Mouse (Mus musculus) v-Abl transformed pro-B cells (cell line): Measurements from ENCODE around the gene Golga5.

ENCODE experiments used
- in situ Hi-C, 2 experiments: fragments of 400-800 bp; cut with MboI; formaldehyde crosslinking; loops; one replicate each; pipeline ENCODE4 v1.15.1; 2025; ENCODE audit not compliant: unreplicated experiment in 2 of 2

Gene Golga5

DNA sequence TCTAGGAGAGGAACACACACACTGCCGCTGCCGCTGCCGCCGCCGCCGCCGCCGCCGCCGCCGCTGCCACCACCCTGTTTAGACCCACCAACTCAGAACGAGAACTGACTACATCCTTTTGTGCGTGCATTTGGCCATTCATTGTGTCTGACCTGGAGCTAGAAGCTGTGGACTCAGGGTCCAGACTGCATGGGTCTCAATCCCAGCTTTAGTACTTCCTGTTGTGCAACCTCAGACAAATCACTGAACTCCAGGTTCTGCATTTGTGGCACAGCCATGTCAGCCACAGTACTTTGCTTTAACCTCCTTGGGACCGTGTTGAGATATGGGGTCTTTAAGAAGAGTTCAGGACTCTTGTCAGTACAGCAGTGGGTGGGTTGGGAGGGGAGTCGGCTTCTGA, 26.3 kb upstream of the Golga5 start:
- in situ Hi-C loops: loop anchor here in 1 of 2 experiments (25.0 kb wide), 1 partner anchor 895 kb away; no protein-coding TSS in a partner anchor

DNA sequence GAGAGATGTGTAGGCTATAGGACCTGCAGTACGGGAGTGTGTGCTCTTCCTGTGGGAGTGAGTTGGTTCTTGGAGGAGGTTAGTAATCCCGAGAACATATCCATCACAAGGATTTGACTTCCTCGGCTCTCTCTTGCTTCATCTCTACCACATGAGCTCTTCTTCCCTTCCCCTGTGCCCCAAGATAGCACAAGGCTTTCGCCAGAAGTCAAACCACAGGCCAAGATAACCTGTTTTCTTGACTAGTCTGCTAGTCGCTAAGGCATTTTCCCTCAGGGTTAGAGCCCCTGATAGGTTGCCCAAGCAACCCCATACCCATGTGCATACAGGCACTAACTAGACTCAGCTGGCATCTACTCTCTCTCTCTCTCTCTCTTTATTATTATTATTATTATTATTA, 25.3 kb upstream of the Golga5 start:
- in situ Hi-C loops: loop anchor here in 1 of 2 experiments (25.0 kb wide), 1 partner anchor 894 kb away; no protein-coding TSS in a partner anchor

DNA sequence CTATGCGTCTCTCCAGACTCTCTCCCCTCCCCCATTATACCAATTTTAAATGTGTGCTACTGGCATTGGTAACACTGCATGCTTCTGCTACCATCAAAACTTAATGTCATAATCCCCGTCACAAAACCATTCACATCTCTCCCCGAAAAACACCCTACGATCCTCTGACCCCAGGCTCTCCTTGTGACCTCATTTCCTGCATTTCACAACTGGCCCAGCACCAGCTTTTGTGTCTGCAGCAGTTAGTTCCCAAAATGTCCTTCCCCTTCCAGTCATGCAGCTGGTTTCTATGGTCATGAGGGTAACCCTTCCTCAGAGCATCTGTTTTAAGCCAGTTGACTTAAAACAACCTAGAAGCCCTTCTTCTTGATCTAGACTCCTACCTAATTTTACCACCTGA, 23.5 kb upstream of the Golga5 start:
- in situ Hi-C loops: loop anchor here in 1 of 2 experiments (25.0 kb wide), 1 partner anchor 892 kb away; no protein-coding TSS in a partner anchor

DNA sequence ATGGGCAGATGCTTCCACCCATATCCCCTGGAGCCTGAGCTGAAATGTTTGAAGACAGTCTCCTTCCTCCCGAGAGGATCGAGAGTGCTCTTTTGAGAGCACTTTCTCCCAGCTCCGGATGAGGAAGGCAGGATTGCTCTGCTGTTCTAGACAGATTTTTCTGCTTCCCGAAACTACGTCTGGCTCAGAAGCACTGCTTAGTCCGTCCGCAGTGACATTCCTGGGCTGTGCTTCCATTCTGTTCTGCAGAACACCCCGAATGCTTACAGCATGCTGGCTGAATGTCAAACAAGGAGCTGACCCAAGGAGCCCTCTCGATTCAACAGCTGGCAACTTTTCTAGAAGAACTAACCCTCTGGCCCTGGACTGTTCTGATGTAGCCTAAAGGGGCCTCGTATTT, 18.5 kb upstream of the Golga5 start:
- in situ Hi-C loops: loop anchor here (5.0 to 10.0 kb wide), 3 partner anchors 53 to 1516 kb away; partner anchors contain the start of gene Cpsf2 (in 1 of the 2)

DNA sequence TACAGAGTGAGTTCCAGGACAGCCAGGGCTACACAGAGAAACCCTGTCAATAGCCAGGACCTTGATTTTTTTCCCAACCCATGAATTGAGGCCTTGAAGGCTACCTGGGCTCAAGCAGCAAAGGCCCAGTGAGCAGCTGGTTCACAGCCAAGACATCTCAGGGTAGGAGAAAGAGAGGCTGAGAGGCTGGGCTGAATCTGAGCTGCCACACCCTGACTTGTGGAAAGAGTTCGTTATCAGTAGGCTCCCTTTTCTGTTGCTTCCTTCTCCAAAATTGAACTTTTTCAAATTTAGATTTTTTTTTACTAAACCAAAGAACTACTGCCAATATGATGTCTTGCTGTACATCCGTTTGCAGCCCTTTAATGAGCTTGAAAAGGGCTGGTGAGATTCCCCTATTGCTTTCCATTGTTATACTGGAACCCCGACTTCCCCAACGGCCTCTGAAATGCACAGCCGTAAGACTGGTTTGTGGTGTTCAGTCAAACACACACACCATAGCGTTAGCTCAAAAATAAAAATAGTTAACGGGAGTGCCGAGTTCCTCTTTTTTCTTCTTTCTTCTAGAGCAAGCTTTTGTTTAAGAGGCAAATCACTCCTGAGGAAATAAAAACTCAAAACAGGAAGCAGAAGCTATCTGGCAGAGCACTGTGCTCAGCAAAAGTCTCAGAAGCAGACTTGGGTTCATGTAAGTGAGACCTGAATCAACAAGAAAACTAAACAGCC, 17.6 kb upstream of the Golga5 start:
- in situ Hi-C loops: loop anchor here (5.0 to 10.0 kb wide), 3 partner anchors 54 to 1516 kb away; partner anchors contain the start of gene Cpsf2 (in 1 of the 2)

DNA sequence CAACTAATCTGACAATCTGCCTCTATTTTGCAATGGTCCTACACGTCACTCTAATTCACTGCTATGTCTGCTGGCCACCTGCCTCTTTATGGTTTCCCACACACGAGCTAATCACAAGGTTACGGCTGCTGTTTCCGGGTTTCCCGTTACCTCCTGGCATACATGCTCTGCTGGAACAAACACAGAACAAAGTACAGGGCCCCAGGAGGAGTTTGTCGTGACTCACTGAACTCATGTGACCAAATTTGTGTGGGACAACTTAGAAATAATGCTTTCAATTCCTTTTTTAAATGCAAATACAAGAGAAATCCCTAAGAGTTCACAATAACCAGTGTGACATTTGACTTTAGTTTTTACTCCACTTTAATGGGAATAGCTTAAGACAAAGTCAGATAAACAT, 15.4 kb upstream of the Golga5 start:
- in situ Hi-C loops: loop anchor here (5.0 to 10.0 kb wide), 3 partner anchors 56 to 1519 kb away; partner anchors contain the start of gene Cpsf2 (in 1 of the 2)

DNA sequence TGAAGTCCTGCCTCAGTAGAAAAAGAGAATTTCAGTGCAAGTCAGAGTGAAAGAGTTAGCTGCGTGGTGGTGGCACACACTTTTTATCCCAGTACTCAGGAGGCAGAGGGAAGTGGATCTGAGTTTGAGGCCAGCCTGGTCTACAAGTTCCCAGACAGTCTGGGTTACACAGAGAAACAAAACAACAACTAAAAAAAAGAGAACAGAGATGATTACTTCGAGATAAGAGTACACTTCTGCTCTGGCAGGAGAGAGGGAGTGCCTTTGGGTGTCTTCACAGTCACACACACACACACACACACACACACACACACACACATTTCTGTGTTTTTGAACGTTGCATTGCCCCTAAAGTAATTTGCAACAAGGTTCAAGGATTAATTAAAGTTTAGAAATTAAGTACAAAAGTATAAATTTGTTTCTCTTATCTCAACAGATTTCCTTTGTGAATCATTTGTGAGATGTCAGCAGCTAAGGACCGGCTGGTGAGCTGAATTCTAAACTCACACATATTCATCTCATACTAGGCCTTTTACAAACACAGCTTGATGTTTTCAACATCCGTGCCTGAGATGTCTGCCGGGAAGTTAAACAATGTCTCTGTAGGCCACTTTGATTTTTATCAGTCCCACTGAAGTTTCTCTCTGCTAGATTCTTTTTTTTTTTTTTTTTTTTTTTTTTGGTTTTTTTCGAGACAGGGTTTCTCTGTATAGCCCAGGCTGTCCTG, 12.3 kb upstream of the Golga5 start:
- in situ Hi-C loops: loop anchor here (5.0 to 10.0 kb wide), 2 partner anchors 59 to 1522 kb away; no protein-coding TSS in a partner anchor

DNA sequence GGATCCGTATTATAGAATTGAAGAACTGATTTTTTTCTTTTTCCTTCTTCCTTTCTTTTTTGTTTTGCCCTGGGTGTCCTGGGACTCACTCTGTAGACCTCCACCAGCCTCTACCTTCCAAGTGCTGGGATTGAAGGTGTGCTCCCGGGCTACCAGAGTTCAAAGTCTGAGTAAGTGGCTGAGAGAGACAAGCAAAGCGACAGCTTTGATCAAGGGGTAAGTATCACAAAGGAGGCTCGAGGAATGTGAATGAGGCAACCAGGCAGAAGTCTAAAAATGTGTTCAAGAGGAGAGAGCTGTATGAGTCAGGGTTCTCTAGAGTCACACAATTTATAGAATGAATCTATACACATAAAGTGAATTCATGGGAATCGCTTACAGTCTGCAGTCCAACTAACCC, 8.9 kb upstream of the Golga5 start:
- in situ Hi-C loops: loop anchor here in 1 of 2 experiments (10.0 kb wide), 1 partner anchor 275 kb away; no protein-coding TSS in a partner anchor

DNA sequence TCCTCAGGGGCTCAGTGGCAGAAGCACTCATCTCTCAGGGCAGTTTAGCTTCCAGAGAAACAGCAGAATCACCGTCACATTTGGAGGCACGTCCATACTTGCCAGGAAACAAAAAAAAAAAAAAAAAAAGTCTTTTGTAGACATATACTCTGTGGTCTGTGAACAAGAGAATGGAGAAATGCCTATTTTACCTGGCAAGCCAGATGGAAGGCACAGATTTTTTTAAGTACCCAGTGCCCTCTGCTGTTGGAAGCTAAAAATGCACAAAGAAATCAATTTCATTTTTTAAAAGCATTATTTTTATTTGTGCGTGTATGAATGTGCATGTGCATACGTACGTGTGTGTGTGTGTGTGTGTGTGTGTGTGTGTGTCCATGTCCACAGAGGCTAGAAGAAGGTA, 7.8 kb upstream of the Golga5 start:
- in situ Hi-C loops: loop anchor here in 1 of 2 experiments (10.0 kb wide), 1 partner anchor 276 kb away; no protein-coding TSS in a partner anchor

DNA sequence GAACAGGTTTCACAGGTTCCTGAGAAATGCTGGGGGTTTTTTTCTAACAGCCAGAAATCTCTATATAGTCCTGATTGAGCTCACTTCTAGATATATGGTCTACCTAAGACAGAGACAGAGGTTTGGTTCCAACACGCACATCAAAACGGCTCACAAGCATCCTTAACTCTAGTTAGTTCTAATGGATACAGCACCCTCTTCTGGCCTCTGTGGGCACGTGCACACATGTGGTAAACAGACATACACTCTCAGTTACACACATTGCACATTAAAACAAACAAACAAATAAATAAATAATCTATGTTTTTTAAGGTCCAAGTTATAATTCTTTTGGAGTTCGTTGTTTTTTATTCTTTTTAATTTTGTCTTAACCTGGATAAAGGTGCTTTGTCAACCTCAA, 4.3 kb upstream of the Golga5 start:
- in situ Hi-C loops: loop anchor here in 1 of 2 experiments (5.0 to 10.0 kb wide), 2 partner anchors 280 to 317 kb away; no protein-coding TSS in a partner anchor

DNA sequence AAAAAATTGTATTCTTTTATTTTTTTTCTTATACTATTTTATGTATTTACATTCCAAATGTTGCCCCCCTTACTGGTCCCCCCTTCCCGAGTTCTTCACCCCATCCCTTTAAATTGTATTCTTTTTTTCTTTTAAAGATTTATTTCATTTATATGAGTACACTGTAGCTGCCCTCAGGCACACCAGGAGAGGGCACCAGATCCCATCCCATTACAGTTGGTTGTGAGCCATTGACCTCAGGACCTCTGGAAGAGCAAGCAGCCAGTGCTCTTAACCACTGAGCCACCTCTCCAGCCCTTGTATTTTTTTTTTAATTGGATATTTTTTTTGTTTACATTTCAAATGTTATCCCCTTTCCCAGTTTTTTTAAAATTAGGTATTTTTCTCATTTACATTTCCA, 799 bp upstream of the Golga5 start:
- in situ Hi-C loops: loop anchor here in 1 of 2 experiments (5.0 to 10.0 kb wide), 2 partner anchors 283 to 321 kb away; no protein-coding TSS in a partner anchor

DNA sequence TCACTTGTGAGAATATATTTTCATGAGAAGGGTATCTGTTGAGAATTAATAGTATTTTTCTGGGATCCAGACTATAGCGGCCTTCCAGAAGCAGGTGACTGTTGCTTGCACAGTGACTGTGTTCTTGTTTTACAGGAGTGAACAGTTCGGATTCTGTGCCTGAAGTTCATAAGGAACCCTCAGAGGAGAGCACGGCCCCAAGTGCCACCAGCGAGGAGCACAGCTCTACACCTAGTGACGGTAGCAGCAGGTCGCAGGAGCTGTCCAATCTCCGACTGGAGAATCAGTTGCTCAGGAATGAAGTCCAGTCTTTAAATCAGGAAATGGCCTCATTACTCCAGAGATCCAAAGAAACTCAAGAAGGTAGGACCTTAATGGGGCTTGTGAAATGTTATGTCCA, 5.5 kb downstream of the Golga5 start:
- in situ Hi-C loops: loop anchor here (5.0 to 10.0 kb wide), 2 partner anchors 490 to 1352 kb away; no protein-coding TSS in a partner anchor

DNA sequence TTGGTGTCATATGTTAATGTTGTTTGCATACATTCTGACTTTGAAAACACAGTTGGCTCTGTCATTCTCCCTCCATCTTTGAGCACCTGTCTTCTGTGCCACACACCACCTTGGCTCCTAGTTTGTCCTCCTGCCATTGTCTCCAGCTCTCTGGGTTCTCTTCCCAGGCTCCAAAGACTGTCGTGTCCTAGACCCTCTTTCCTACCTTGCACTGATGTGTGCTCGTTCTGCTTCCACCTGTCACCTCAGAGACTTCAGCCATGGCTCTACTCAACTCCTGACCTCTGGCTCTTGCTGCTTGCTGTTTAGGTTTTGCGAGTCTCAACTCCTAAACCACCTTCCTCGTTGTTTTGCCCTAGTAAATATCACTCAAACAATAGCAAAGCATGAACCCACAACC, 11.5 kb downstream of the Golga5 start:
- in situ Hi-C loops: loop anchor here in 1 of 2 experiments (25.0 kb wide), 1 partner anchor 1368 kb away; no protein-coding TSS in a partner anchor

DNA sequence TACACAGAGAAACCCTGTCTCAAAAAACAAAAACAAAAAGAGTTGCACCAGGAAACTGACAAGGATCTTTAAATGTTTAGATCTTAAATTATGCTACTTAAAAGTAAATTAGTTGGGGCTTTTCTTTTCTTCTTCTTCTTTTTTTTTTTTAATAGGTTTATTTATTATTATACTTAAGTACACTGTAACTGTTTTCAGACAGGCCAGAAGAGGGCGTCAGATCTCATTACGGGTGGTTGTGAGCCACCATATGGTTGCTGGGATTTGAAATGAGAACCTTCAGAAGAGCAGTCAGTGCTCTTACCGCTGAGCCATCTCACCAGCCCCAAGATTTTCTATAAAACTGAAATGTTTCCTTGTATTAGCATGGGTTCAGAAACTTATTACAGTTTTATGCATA, 16.0 kb downstream of the Golga5 start:
- in situ Hi-C loops: loop anchor here in 1 of 2 experiments (25.0 kb wide), 1 partner anchor 1373 kb away; no protein-coding TSS in a partner anchor

DNA sequence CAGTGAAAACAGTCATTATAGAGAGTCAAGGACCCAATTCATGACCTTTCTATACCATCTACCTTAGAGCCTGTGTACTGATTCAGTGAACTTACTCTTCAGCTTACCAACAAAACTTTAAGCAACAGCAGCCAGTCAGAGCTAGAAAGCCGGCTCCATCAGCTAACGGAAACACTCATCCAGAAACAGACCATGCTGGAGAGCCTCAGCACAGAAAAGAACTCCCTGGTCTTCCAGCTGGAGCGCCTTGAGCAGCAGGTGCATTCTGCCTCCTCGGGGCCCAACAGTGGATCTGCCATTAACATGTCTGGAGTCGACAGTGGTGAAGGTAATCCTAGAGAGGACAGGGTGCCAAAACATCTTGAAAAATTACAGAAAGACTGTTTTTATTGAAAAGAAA, 23.0 kb downstream of the Golga5 start:
- in situ Hi-C loops: loop anchor here in 1 of 2 experiments (25.0 kb wide), 1 partner anchor 1380 kb away; no protein-coding TSS in a partner anchor

DNA sequence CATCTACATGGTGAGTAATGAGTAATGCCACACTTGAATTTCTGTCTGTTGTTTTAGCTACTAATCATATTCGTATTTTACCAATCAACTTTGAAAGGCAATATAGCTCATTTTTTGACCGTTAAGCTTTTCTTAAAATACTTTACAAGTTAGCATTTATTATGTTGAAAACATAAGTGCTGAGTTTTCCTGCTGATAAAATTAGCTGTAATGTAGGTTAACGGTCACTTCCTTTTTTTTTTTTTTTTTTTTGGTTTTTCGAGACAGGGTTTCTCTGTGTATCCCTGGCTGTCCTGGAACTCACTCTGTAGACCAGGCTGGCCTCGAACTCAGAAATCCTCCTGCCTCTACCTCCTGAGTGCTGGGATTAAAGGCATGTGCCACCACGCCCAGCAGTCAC, 26.8 kb downstream of the Golga5 start:
- in situ Hi-C loops: loop anchor here in 1 of 2 experiments (25.0 kb wide), 1 partner anchor 1383 kb away; no protein-coding TSS in a partner anchor

DNA sequence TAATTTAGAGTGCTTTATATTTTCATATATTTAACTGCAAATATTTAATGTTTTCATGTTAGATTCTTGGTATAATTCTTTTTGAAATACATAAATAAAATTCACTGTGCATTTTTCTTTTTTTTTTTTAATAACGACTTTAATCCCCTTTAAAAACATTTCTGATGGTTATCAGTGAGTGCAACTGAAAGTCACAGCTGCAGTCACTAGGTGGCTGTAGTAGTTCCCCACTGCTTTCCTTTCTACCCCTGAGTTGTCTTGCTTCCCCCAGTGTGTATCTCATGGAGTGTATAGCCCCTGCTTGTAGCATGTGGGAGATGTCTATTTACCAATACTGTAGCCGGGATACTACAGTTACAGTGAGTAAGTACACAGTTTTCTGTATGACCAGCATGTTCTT, 29.0 kb downstream of the Golga5 start:
- in situ Hi-C loops: loop anchor here in 1 of 2 experiments (25.0 kb wide), 1 partner anchor 1386 kb away; no protein-coding TSS in a partner anchor

DNA sequence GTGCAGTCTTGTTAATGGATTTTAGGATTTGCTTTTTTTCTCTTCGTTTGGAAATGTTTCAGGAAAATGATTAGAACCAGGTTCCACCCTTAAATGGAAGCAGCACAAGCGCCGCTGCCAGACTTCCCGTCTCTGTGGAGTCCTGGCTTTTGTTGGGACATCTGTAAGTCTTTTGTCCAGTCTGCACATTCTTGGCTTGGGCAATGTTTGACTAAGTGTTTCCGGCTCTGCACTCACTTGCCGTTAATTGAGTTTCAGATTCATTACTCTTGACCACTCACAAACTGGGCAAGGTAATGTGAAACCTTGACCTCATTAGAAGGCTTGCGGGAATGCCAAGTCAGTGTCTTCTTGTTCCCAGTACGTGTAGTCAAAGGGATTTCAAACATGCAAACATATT, 29.8 kb downstream of the Golga5 start:
- in situ Hi-C loops: loop anchor here in 1 of 2 experiments (25.0 kb wide), 1 partner anchor 1386 kb away; no protein-coding TSS in a partner anchor

DNA sequence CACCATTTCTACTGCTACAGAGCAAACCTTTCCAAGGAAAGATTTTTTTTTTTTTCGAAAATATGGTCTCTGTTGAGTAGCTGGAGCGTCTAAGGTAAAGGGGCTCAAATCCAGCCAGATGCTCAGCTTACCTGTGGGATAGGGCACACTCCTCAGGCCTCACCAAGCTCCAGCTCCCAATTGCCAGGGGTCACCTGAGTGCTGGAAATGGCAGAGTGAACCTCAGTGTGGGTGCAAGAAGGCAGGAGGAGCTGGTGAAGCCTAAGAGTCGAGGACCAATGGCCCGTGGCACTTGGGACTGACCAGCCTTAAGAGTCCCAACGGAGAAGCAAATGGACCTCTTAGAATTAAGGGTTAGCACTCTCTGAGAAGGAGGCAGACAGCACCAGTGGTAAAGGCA, 30.3 kb downstream of the Golga5 start:
- in situ Hi-C loops: loop anchor here in 1 of 2 experiments (25.0 kb wide), 1 partner anchor 1387 kb away; no protein-coding TSS in a partner anchor

DNA sequence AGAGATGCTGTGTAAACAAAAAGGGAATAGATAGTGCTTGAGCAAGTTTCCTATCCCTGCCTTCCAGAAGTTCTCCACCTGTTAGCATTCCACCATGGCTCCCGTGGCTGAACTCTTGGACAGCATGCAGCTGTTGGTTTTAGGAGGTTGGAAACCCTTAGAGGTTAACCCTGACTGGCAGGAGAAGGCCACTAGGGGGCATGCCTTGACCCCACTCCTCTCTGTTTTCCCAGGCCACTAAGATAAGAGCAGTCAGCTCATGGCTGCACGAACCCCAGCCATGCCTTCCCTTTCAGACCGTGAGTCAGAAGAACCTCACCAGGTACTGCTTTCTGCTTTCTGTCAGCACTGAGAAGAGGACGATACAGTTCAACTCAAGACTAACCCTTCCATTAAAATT, 30.8 kb downstream of the Golga5 start:
- in situ Hi-C loops: loop anchor here (25.0 kb wide), 3 partner anchors 563 to 1387 kb away; partner anchors contain the start of gene Fam181a (in 1 of the 2)
